Mouse (Mus musculus) cerebellum, adult 2 months (tissue): ENCODE measurements at regions not wholly inside any gene's neighbourhood (a gene's known extent, or its start where the extent isn't known, plus 50 kb on each side); places are given as distances from the start of the nearest gene placed in this dataset.

Experiments used
- CTCF ChIP-seq: fragments of 200-500 bp; IDR thresholded peaks from 2 replicates; pipeline ENCODE4 v1.5.1; 2011; ENCODE audit warnings: low read depth, mild to moderate bottlenecking, control low read depth, low read length, moderate library complexity, borderline replicate concordance; ENCODE audit not compliant: insufficient read depth
- POLR2A ChIP-seq: fragments of 200-500 bp; IDR thresholded peaks from 2 replicates; pipeline ENCODE4 v1.6.1; 2011; ENCODE audit warnings: low read length, control low read depth, borderline replicate concordance; ENCODE audit not compliant: insufficient read depth

- TF ChIP-seq CTCF (no peak), POLR2A (no peak)
These were observed 1009.9 kb upstream of the Cited2 start for GRCm38 (mm10) chr10:16713143-16713542.
